Mouse (Mus musculus) erythroid progenitor cell, adult 5-6 weeks (primary cell): ENCODE results near the gene Cnot11. TPM values are rescaled to one million over a fixed set of nuclear protein-coding genes. Genes with fewer than 3 reads are reported as not detected.
A peak's percentile ranks its signal among the peaks of the same experiment; 100 is the strongest.
"Not testable (repeated sequence)": the region's sequence is repeated elsewhere in the genome, so short reads cannot be mapped to it uniquely, and the experiment has no call there.

Experiments
- ATAC-seq: replicated peaks from 2 replicates; pipeline ENCODE4 v1.8.0; 2016; ENCODE audit warnings: moderate number of reproducible peaks, mild to moderate bottlenecking, moderate TSS enrichment, inconsistent platforms; ENCODE audit not compliant: poor library complexity, low FRiP score, severe bottlenecking
- total RNA-seq, 2 experiments: library from RNA; stranded (forward) in 1 of 2; stranded (reverse) in 1 of 2; fragments of 150-400 nt in 1 of 2; fragments of 186-747, 209-891 nt in 1 of 2; gene quantifications; 2 replicates each; pipeline versions ENCODE4 v1.2.3 to v1.2.4; 2015 to 2017; ENCODE audit warnings: low replicate concordance in 2 of 2

Cnot11 gene
- total RNA-seq, 2 experiments from 2014 or later: 6.3 to 17.3 TPM

- ATAC-seq: 0 out of 2 replicates have a peak, but pooled peaks have one; percentile 55
These were observed 41.1 kb downstream of the Cnot11 start for GRCm38 (mm10) chr1:39575778-39576375.

- ATAC-seq: no peak
These were observed 41.8 kb downstream of the Cnot11 start for GRCm38 (mm10) chr1:39576431-39577243.

GRCm38 (mm10) chr1:39577253-39577705 is 42.5 kb downstream of the Cnot11 start, which contains the start of gene Rnf149:
TSS of gene Rnf149 (minus strand) at chr1:39577405.
- ATAC-seq: peak; percentile 82

DNA sequence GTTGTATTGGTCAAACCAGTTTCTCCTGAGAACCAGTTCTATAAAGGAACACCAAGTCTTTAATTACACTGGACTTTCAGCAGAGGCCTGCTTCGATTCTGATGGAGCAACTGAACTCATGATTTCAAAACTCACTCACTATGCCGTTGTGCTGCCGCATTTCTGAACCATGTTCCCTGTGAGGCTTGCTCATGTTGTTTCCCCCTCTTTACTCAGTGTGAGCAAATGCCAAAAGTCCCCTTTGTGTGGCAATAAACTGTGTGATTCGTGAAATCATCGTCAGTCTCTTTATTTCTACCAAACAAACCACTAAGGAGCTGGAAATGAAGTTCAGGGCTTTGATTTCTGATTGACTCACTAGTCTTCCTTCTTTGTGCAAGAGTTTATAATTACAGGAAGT is 43.7 kb downstream of the Cnot11 start:
- ATAC-seq: no peak

GRCm38 (mm10) chr1:39579139-39579538 is 44.3 kb downstream of the Cnot11 start:
- ATAC-seq: no peak

DNA sequence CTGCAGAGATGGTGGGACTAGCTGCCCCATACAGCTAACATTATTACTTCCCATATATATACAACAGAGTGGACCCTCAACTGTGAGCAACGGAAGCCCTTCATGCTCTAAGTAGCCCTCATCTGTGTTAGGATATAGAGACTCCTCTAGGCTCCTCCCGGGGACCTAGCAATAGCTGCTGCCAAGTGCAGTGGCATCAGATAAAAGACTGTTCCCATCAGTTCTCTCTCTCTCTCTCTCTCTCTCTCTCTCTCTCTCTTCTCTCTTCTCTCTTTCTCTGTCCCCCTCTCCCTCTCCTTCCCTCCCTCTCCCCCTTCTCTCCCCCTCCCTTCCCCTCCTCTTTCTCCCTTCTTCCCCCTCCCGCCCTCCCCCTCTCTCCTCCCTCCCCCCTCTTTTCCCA is 46.4 kb downstream of the Cnot11 start:
- no peak for ATAC-seq

DNA sequence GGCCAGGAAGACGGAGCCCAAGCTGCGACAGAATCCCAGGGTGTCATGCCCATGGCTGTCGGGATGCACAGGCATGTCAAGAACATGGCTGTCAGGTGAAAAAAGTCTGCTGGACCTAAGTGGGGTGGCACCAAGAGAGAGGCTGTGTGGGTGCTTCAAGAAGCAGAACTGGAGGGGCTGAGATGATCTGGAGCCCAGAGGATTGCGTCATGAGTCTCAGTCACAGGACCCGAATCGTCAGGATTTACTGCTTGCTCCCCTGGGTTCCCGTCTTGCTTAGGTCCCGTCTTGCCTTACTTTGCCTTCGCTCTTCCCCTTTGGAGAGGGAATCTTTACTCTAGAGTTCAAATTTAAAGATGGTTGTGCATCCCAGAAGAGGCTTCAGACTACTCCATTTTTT is 48.4 kb downstream of the Cnot11 start:
- ATAC-seq: no peak

DNA sequence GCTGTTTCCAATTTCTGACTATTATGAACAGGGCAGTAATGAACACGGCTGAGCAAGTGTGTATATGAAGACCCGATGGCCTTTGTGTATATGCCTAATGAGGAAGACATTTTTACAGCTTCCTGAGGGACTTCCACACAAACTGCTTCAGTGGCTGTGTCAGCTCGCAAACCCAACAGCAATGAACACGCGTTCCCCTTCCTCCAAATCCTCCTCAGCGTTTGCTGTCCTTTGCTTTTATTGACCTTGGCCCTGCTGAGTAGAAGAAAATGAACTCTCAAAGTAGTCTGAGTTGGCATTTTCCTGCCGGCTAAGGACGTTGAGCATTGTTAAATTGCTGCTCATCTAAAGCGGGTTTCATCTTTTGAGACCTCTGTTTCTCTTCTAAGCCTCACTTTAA is 50.6 kb downstream of the Cnot11 start:
- no peak for ATAC-seq

DNA sequence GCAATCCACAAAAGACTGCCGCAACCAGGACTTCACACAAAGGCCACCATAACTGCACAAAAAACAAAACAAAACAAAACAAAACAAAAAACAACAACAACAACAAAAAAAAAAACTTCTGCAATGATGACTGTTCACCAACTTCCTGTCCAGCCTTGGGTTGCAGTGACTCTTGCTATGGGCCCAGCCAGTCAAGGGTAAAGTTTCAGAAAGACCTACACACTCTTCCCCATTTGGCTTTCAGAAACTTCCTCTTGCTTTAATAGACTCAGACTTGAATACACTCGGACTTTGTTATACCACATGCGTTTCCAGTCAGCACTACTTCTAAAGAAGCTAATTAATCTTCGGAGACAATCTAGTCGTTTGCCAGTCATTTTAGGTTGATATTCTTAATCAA is 55.4 kb downstream of the Cnot11 start:
- no peak for ATAC-seq

GRCm38 (mm10) chr1:39591557-39591956 is 56.8 kb downstream of the Cnot11 start:
- ATAC-seq: not testable (repeated sequence)

DNA sequence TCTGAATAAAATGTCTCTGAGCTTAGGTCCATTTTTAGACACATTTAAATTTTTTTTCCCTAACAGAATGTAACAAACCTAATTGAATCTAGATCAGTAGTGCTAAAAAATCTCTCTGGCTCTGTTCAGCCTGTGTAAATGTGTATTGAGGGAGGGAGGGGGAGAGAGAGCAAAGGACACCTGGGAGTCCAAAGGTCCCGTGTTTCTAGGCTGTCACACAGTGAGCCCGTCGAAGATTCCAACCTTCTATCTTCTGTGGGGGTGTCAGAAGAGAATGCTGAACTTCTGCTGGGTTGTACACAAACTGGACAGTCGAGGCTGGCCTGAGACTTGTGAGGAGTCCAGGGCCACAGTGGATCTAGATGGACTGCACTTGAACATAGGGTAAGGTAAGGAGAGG is 57.3 kb downstream of the Cnot11 start:
- no peak for ATAC-seq

GRCm38 (mm10) chr1:39593836-39594235 is 59.0 kb downstream of the Cnot11 start:
- no peak for ATAC-seq

Other genes with a start within 250 kb of the Cnot11 start
- gene Rpl31, start 167.2 kb upstream of the Cnot11 start, total RNA-seq (2015; ENCODE audit: low replicate concordance): 594 and 705 TPM in 2 replicates
- gene Rpl31, start 167.2 kb upstream of the Cnot11 start, total RNA-seq (2017; ENCODE audit: low replicate concordance): 131 and 152 TPM in 2 replicates
- 25.2 and 43.2 TPM in 2 replicates for gene Tbc1d8, start 56.2 kb upstream of the Cnot11 start, total RNA-seq (2015; ENCODE audit: low replicate concordance)
- gene Tbc1d8, start 56.2 kb upstream of the Cnot11 start, total RNA-seq (2017; ENCODE audit: low replicate concordance): 3.3 and 6.9 TPM in 2 replicates
- 2.2 and 9.2 TPM in 2 replicates for gene Rnf149, start 42.4 kb downstream of the Cnot11 start, total RNA-seq (2015; ENCODE audit: low replicate concordance)
- gene Rnf149, start 42.4 kb downstream of the Cnot11 start, total RNA-seq (2017; ENCODE audit: low replicate concordance): 10.1 and 11.0 TPM in 2 replicates
- gene Creg2, start 116.5 kb downstream of the Cnot11 start, total RNA-seq (2015; ENCODE audit: low replicate concordance): not detected in 2 replicates
- not detected in 2 replicates for gene Creg2, start 116.5 kb downstream of the Cnot11 start, total RNA-seq (2017; ENCODE audit: low replicate concordance)
- gene Rfx8, start 186.0 kb downstream of the Cnot11 start, total RNA-seq (2015; ENCODE audit: low replicate concordance): not detected in 2 replicates
- not detected in 2 replicates for gene Rfx8, start 186.0 kb downstream of the Cnot11 start, total RNA-seq (2017; ENCODE audit: low replicate concordance)